In the genomic region with DNA sequence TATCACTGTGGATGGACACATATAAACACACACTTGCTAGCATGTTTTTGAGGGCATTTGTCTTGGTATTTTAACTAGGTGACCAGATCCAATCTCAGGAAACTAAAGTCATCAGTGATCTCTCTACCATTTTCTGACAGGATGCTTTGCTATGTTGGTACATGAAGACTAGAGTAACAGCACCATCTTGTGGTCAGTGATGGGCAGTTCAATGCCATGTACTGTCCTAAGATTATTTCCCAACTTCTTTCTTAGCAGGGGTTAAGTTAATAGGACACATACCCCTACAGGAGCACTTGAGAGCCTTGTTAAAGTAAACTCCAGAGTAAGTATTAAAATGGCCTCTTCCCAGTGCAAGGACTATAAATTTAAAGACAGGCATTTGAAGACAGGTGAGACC, we compare ENCODE assay signal across 10 mouse cellular contexts. TPM values are rescaled to one million over a fixed set of nuclear protein-coding genes. Genes with fewer than 3 reads are reported as not detected.
DNase-seq lines count a peak whose midpoint lies in the region; ATAC-seq and TF ChIP-seq lines count a peak whose summit lies in the region.
"Had no signal": no experiment of that assay in that cellular context is flagged by ENCODE, and none has a peak within 500 bp of the region (broad histone marks: within the 10 kb centered on the region; RNA-seq: fewer than 3 reads in every experiment).

No protein-coding gene starts in this region.

- no peaks in the 10 kb centered on the region for H3K4me1 ChIP-seq in midbrain, embryonic 12.5 days
- H3K4me1 ChIP-seq: limb, embryonic 15.5 days had no signal

- no peak overlapping the region for H3K9ac ChIP-seq in midbrain, embryonic 12.5 days (replicated peaks)
- H3K9ac ChIP-seq: limb, embryonic 15.5 days had no signal

- DNase-seq in gastrocnemius, adult 2 months, result no peak
- DNase-seq in gastrocnemius, postnatal 10 days, result no peak
- peak; percentile 39 for DNase-seq in MEL-GATA-1-ER (ENCODE audit: extremely low read depth, low read depth)
- peak; percentile 19 to 41 for DNase-seq in cerebellum, postnatal 36 days
- peak; percentile 7 to 42 for DNase-seq in layer of hippocampus, adult 8-10 months (ENCODE audit: low spot score in 2 of 2)
- peak; percentile 25 to 58 for DNase-seq in thymus, postnatal 10 days (ENCODE audit: low spot score in 2 of 2)

- peak; percentile 72 for TF ChIP-seq CTCF in gastrocnemius, adult 2 months (IDR thresholded peaks at IDR 0.05)

- no peaks in the 10 kb centered on the region for H3K36me3 ChIP-seq in midbrain, embryonic 12.5 days
- H3K36me3 ChIP-seq: limb, embryonic 15.5 days had no signal

- no peak overlapping the region for H3K27ac ChIP-seq in gastrocnemius, adult 2 months
- no peak overlapping the region for H3K27ac ChIP-seq in midbrain, embryonic 12.5 days (replicated peaks)
- H3K27ac ChIP-seq: limb, embryonic 15.5 days had no signal

- intact Hi-C loops in gastrocnemius, adult 2 months (cut with DNase I), result loop anchor here (5.0 kb wide), 1 partner anchor 456 kb away; no protein-coding TSS in a partner anchor

- no peak overlapping the region for H3K4me3 ChIP-seq in gastrocnemius, adult 2 months
- no peak overlapping the region for H3K4me3 ChIP-seq in midbrain, embryonic 12.5 days
- H3K4me3 ChIP-seq: limb, embryonic 15.5 days had no signal

- H3K27me3 ChIP-seq in midbrain, embryonic 12.5 days, result no peaks in the 10 kb centered on the region
- H3K27me3 ChIP-seq: limb, embryonic 15.5 days had no signal

- H3K4me2 ChIP-seq in midbrain, embryonic 12.5 days (replicated peaks), result no peak overlapping the region
- H3K4me2 ChIP-seq: limb, embryonic 15.5 days had no signal

- ATAC-seq in hematopoietic stem cell, adult 5-6 weeks (replicated peaks in 1 of 2; ENCODE audit: insufficient read depth in 1 of 2, low FRiP score in 2 of 2, low TSS enrichment in 1 of 2, low read depth in 1 of 2, poor library complexity in 2 of 2, severe bottlenecking in 2 of 2), result peak; percentile 80 to 84
- peak; percentile 85 for ATAC-seq in midbrain, embryonic 12.5 days (ENCODE audit: low FRiP score, low read depth)

- no peaks in the 10 kb centered on the region for H3K9me3 ChIP-seq in midbrain, embryonic 12.5 days
- H3K9me3 ChIP-seq: limb, embryonic 15.5 days had no signal

RNA-seq across cellular contexts. Expression of gene Dennd2d, which starts 33.6 kb away (rescaled TPM):
- total RNA-seq in gastrocnemius, adult 2 months (2021), result under 1 TPM in 1 of 2 experiments, not detected in 1; 0.08 TPM
- under 1 TPM; 0.18 to 0.31 TPM for total RNA-seq in gastrocnemius, postnatal 10 days (2021)
- total RNA-seq in hematopoietic stem cell, adult 5-6 weeks (2017), result 41.4 and 49.2 TPM in 2 replicates
- total RNA-seq in layer of hippocampus, adult 8-10 months (2022), result 1 to 10 TPM in 3 of 4 experiments, under 1 TPM in 1; 0.83 to 1.4 (median 1.1) TPM
- polyA plus RNA-seq in midbrain, embryonic 12.5 days (2016; fragmentation: Nextera tagmentation; extraction: Ambion mirVana), result 0.42 and 0.75 TPM in 2 replicates

RNA-seq across cellular contexts. Expression of gene Chil6, which starts 42.6 kb away (rescaled TPM):
- total RNA-seq in gastrocnemius, adult 2 months (2021), result not detected
- not detected for total RNA-seq in gastrocnemius, postnatal 10 days (2021)
- total RNA-seq in hematopoietic stem cell, adult 5-6 weeks (2017), result not detected in 2 replicates
- not detected for total RNA-seq in layer of hippocampus, adult 8-10 months (2022)
- polyA plus RNA-seq in midbrain, embryonic 12.5 days (2016; fragmentation: Nextera tagmentation; extraction: Ambion mirVana), result not detected in 2 replicates
- total RNA-seq: adrenal gland, adult 18-20 months had no signal
- polyA plus RNA-seq: limb, embryonic 15.5 days had no signal

Comparison
In these comparisons a context has a peak if more than half of its experiments do, and no peak if none do; other contexts are left out.
1. DNase-seq: peak in MEL-GATA-1-ER (single experiment), cerebellum, postnatal 36 days (2 of 2), layer of hippocampus, adult 8-10 months (2 of 2) and thymus, postnatal 10 days (2 of 2); none in gastrocnemius, adult 2 months (single experiment) and gastrocnemius, postnatal 10 days (single experiment).
2. RNA of gene Dennd2d, which starts 33.6 kb away (total RNA-seq): 41.4 to 49.2 TPM in hematopoietic stem cell, adult 5-6 weeks; 0.83 to 1.4 TPM in layer of hippocampus, adult 8-10 months, 0.18 to 0.31 TPM in gastrocnemius, postnatal 10 days and 0.08 TPM in gastrocnemius, adult 2 months; every median in the first group is over 10 times any median in the second.